Mouse (Mus musculus) midbrain, embryonic 16.5 days (tissue): ENCODE results near the gene Sec24c. TPM values are rescaled to one million over a fixed set of nuclear protein-coding genes. Genes with fewer than 3 reads are reported as not detected.

Experiments used
- ATAC-seq: fragments of 200-750 bp; cut with Nextera tagmentation; 2 replicates; pipeline ENCODE4 v1.8.0; 2017; ENCODE audit warnings: moderate TSS enrichment
- H3K27ac ChIP-seq: fragments of 300-500 bp; sonication (generic); 2 replicates; pipeline ENCODE4 v1.5.1; 2014; ENCODE audit warnings: mild to moderate bottlenecking, low read length, mixed read lengths
- H3K27me3 ChIP-seq: fragments of 300-500 bp; sonication (generic); 2 replicates; pipeline ENCODE4 v1.6.1; 2014; ENCODE audit warnings: low read depth, low read length, mixed read lengths; ENCODE audit not compliant: control insufficient read depth, insufficient read depth
- H3K36me3 ChIP-seq: fragments of 300-500 bp; sonication (generic); 2 replicates; pipeline ENCODE4 v1.6.1; 2014; ENCODE audit warnings: mild to moderate bottlenecking, low read length, moderate library complexity, mixed read lengths; ENCODE audit not compliant: control insufficient read depth, insufficient read depth
- H3K4me1 ChIP-seq: fragments of 300-500 bp; sonication (generic); 2 replicates; pipeline ENCODE4 v1.6.1; 2014; ENCODE audit warnings: mild to moderate bottlenecking, low read length, mixed read lengths; ENCODE audit not compliant: control insufficient read depth, insufficient read depth
- H3K4me2 ChIP-seq: fragments of 300-500 bp; sonication (generic); 2 replicates; pipeline ENCODE4 v1.6.1; 2014; ENCODE audit warnings: mild to moderate bottlenecking, low read length, mixed read lengths
- H3K4me3 ChIP-seq: fragments of 300-500 bp; sonication (generic); 2 replicates; pipeline ENCODE4 v1.5.1; 2014; ENCODE audit warnings: low read depth, mild to moderate bottlenecking, low read length, moderate library complexity, mixed read lengths
- H3K9ac ChIP-seq: fragments of 300-500 bp; sonication (generic); 2 replicates; pipeline ENCODE4 v1.6.1; 2014; ENCODE audit warnings: low read depth, low read length, mixed read lengths
- H3K9me3 ChIP-seq: fragments of 300-500 bp; sonication (generic); replicated peaks from 2 replicates; pipeline ENCODE4 v1.6.1; 2014; ENCODE audit warnings: mild to moderate bottlenecking, low read length, mixed read lengths; ENCODE audit not compliant: control insufficient read depth, poor library complexity, severe bottlenecking
- WGBS: fragments of 180-500 bp; shearing (Covaris S2); extraction: QIAGEN DNeasy Blood & Tissue Kit; methylation state at CpG from one replicate; pipeline ENCODE4 v1.1.7; 2014; 5-methylcytosine and 5-hydroxymethylcytosine counted together
- polyA plus RNA-seq: library from polyadenylated mRNA; unstranded; fragments of >200 nt; fragmentation: Nextera tagmentation; extraction: Ambion mirVana; gene quantifications from 2 replicates; pipeline ENCODE4 v1.2.1, GENCODE M21; 2015

Sec24c gene
- polyA plus RNA-seq, 1 experiment from 2014 or later = 92.9 TPM

DNA sequence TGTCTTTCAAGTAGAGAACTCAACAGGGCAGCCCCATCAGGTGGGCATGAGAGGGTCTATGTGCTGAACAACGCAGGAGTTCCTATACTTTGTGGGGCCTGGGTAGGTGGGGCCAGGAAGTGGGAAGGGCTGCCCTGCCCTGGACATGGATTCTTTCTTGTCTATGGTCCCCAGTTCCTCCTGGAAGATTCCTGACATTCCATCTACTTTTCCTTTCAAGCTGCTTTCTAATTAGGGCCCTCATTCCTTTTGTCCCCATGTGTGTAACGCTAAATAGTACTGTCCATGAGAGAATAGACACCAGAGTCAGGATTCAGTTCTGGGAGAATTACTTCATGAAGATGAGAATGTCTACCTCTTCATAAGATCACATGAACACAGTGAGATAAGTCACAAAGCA lies 10.5 kb upstream of the Sec24c start:
- Histone ChIP-seq H3K9ac (no peak overlapping the region), H3K36me3 (no peaks in the 10 kb centered on the region), H3K4me1 (peaks cover 9% of the 10 kb centered on the region; the same call in 1 of the 2 replicates), H3K27me3 (peaks cover 8% of the 10 kb centered on the region), H3K9me3 (no peaks in the 10 kb centered on the region), H3K4me3 (no peak overlapping the region), H3K4me2 (no peak overlapping the region), H3K27ac (no peak overlapping the region)
- 79% methylated on average over 2 of the region's 2 CpGs for WGBS
- no peak for ATAC-seq

DNA sequence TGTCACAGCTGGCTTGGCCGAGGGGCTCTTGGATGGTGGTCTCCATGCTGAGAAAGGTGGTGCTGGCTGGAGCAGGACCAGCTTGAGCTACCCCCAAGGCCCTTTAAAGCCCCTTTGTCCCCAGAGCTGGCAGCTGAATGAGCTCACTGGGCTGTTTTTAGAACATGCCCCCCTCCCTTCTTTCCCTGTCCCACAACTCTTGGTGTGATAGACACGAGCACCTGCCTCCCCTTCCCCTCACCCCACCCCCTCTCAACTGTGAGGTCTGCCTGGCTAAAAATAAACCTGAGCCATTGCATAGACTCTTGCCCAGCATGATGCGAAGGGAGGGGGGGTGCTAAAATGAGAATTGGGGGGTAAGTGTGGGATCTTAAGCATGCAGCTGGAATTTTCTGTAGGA lies 9.7 kb upstream of the Sec24c start:
- H3K4me1 ChIP-seq = peaks cover 9% of the 10 kb centered on the region; the same call in 1 of the 2 replicates
- WGBS = 45% methylated on average over 3 of the region's 3 CpGs
- H3K9ac ChIP-seq = no peak overlapping the region
- peaks cover 10% of the 10 kb centered on the region for H3K27me3 ChIP-seq
- ATAC-seq = no peak
- H3K36me3 ChIP-seq = no peaks in the 10 kb centered on the region
- no peak overlapping the region for H3K4me2 ChIP-seq
- no peaks in the 10 kb centered on the region for H3K9me3 ChIP-seq
- no peak overlapping the region for H3K27ac ChIP-seq
- no peak overlapping the region for H3K4me3 ChIP-seq

DNA sequence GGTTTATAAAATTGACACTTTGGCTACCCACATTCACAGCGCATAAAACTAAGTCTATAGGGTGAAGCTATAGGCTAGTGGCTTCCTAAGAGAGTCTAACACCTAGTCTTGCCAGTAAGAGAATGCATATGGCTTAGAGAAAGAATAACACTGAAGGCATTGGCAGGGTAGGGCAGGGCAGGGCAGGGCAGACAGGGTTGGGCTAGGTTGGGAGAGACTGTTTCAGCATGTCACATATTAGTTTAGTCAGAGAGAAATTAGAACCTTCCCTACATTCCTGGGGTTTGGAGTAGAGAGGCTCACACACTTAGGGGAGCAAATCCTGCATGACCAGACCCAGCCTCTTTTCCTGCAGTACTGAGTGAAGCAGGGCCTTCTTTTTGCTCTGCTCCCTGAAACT lies 6.6 kb upstream of the Sec24c start:
- peaks cover under 1% of the 10 kb centered on the region; the same call in 1 of the 2 replicates for H3K4me1 ChIP-seq
- H3K4me3 ChIP-seq = no peak overlapping the region
- H3K27ac ChIP-seq = no peak overlapping the region
- H3K9me3 ChIP-seq = no peaks in the 10 kb centered on the region
- no peak overlapping the region for H3K4me2 ChIP-seq
- ATAC-seq = no peak
- no peaks in the 10 kb centered on the region for H3K36me3 ChIP-seq
- WGBS = 73% methylated on average over 1 of the region's 1 CpGs
- H3K9ac ChIP-seq = no peak overlapping the region
- H3K27me3 ChIP-seq = peaks cover 10% of the 10 kb centered on the region

DNA sequence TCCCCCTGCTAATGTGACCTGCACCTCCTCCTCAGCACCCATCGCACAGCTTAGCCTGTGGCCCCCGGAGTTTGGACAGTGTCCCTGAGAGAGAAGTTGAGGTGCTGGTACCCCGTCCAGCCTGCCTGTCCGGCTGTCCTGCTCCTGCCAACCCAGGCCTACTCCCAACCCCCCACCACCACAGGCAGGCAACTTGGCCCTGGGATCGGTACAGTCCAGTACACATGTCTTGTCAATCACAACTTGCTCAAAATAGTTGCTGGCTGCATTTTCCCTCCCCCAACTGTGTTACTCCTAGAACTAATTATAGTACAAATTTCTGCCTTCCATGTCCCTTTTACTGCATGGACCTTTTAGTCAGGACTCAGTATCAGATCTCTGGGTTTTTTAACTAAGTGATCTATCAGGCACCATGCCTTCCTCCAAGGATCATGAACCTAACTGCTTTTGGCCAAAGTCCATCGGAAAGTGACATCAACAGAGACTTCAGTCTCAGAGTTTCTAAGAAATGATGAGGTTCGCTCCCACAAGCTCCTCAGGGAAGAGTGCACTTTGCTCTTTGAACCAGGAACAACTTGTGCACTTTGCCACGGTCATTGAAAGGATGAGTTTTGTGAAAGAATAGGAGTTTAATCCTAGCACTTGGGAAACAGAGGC lies 5.8 kb upstream of the Sec24c start, which contains the start of gene Synpo2l:
Gene Synpo2l (minus strand): TSS at position 201 of the 657 bp plus-strand sequence.
- H3K27ac ChIP-seq = no peak within 1 kb of the TSS
- peaks cover 10% of the 10 kb centered on the region for H3K27me3 ChIP-seq
- H3K36me3 ChIP-seq = no peaks in the 10 kb centered on the region
- no peaks in the 10 kb centered on the region for H3K9me3 ChIP-seq
- no peak within 1 kb of the TSS for H3K9ac ChIP-seq
- H3K4me1 ChIP-seq = no peaks in the 10 kb centered on the region
- H3K4me2 ChIP-seq = no peak within 1 kb of the TSS
- no peak within 1 kb of the TSS for H3K4me3 ChIP-seq
- no peak for ATAC-seq
- WGBS = 83% methylated on average over 8 of the region's 8 CpGs

DNA sequence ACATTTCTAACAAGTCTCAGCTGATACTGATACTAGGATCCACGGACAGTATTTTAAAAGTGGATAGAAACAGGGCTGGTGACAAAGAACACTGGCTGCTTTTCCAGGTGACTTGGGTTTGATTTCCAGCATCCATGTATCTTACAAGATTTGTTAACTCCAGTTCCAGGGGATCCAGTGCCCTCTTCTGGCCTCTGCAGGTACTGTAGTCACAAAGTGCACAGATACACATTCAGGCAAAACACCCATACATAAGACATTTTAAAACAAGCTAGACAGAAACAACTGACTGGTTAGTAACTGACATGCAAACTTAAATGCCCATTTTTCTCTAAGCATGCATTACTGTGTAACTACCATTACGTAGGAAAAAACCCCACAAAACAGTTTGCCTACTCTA lies 1.1 kb upstream of the Sec24c start:
- no peak overlapping the region for H3K9ac ChIP-seq
- WGBS = 89% methylated on average over 2 of the region's 2 CpGs
- no peak overlapping the region; the same call in 1 of the 2 replicates for H3K4me2 ChIP-seq

DNA sequence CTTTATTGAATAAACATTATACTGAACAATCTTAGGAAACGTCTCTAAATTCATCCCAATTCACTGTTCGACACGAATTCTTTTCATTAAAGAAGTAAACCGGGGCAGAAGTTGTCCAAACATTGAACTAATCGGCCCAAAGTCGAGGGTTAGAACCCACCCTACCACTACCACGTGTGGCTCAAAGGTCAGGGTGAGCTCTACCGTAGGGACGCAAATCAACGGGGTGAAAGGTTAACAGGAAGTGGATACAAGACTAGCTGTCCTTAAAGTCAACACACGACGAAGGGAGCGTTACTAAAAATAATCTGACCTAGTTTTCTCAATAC lies 409 bp upstream of the Sec24c start:
- Histone ChIP-seq H3K4me3 (peak overlapping the region; percentile 79), H3K4me1 (peaks cover 18% of the 10 kb centered on the region), H3K9ac (peak overlapping the region; percentile 62; the same call in 1 of the 2 replicates), H3K36me3 (peaks cover 21% of the 10 kb centered on the region), H3K27me3 (peaks cover 3% of the 10 kb centered on the region), H3K27ac (peak overlapping the region; percentile 77), H3K4me2 (peak overlapping the region; percentile 86), H3K9me3 (no peaks in the 10 kb centered on the region)
- WGBS = 11% methylated on average over 13 of the region's 13 CpGs
- peak; percentile 85 for ATAC-seq

More for the DNA sequence above, 1.1 kb upstream of the Sec24c start:
- Histone ChIP-seq H3K9me3 (no peaks in the 10 kb centered on the region), H3K36me3 (peaks cover 13% of the 10 kb centered on the region), H3K4me1 (peaks cover 18% of the 10 kb centered on the region), H3K27me3 (peaks cover 5% of the 10 kb centered on the region), H3K27ac (no peak overlapping the region), H3K4me3 (no peak overlapping the region)
- no peak for ATAC-seq

DNA sequence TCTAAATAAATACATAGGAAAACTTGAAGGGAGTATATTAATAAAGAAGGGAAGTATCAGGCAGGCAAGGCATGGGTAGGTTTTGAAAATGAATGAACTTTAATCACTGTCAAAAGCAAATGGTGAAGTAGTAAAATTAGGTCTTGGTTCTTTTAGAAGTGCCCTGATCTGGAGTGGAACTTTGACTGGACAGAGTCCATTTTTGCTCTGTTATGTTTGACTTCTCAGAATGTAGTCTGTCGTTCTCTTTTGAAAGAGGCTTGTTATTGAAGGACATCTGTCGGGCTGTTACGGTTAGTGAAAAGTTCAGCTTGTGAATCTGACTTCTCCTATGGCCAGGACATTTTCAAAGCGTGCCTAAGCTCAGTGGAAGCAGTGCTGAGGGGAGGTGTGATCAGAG lies 3.8 kb downstream of the Sec24c start:
- no peaks in the 10 kb centered on the region for H3K9me3 ChIP-seq
- peaks cover 18% of the 10 kb centered on the region for H3K4me1 ChIP-seq
- H3K27ac ChIP-seq = no peak overlapping the region
- H3K4me2 ChIP-seq = no peak overlapping the region
- no peak for ATAC-seq
- WGBS = 95% methylated on average over 4 of the region's 4 CpGs
- no peak overlapping the region for H3K9ac ChIP-seq
- H3K27me3 ChIP-seq = no peaks in the 10 kb centered on the region
- peaks cover 50% of the 10 kb centered on the region for H3K36me3 ChIP-seq
- H3K4me3 ChIP-seq = no peak overlapping the region

DNA sequence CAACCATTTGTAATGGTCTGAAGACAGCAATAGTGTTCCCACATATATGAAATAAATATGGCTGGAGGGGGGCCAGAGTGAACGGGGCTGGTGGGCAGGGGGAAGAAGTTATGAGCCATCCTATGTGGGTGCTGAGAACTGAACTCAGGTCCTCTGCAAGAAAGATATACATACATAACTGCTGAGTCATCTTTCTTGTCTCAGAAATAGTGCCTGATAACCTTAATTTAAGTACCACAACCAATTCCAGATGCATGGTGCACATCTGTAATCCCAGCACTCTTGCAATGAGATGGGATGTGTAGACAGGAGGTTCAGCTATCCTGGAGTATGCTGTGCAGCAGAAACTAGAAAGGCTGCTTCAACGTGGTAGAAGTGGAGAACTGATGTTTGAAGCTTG lies 7.6 kb downstream of the Sec24c start:
- H3K9me3 ChIP-seq = no peaks in the 10 kb centered on the region
- H3K4me3 ChIP-seq = no peak overlapping the region
- H3K36me3 ChIP-seq = peaks cover 61% of the 10 kb centered on the region
- no peak overlapping the region for H3K9ac ChIP-seq
- no peaks in the 10 kb centered on the region for H3K27me3 ChIP-seq
- 91% methylated on average over 2 of the region's 2 CpGs for WGBS
- H3K4me1 ChIP-seq = no peaks in the 10 kb centered on the region
- ATAC-seq = no peak
- no peak overlapping the region for H3K27ac ChIP-seq
- no peak overlapping the region for H3K4me2 ChIP-seq

DNA sequence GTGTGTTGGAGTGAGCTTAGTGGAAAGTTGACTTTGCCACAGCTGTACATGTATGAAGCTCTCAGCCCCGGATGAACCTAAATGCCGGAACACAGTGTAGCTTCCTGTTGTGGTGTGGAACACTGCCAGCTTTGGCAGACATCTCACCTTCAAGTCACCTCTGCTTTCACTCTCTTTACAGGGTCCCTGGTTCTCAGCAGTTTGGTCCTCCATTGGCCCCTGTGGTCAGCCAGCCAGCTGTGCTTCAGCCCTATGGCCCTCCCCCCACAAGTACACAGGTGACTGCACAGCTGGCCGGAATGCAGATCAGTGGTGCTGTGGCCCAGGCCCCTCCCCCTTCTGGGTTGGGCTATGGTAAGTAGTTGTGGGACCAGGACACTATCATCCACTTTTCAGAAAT lies 8.4 kb downstream of the Sec24c start:
- Histone ChIP-seq H3K27ac (no peak overlapping the region), H3K4me3 (no peak overlapping the region), H3K36me3 (peaks cover 64% of the 10 kb centered on the region), H3K4me2 (no peak overlapping the region), H3K9me3 (no peaks in the 10 kb centered on the region), H3K27me3 (no peaks in the 10 kb centered on the region), H3K4me1 (no peaks in the 10 kb centered on the region), H3K9ac (no peak overlapping the region)
- 74% methylated on average over 3 of the region's 3 CpGs for WGBS
- no peak for ATAC-seq
